8 mouse cellular contexts compared by ENCODE assay signal in genomic region chr17:35274770-35275169, GRCm38 (mm10). TPM values are rescaled to one million over a fixed set of nuclear protein-coding genes. Genes with fewer than 3 reads are reported as not detected.
DNase-seq lines count a peak whose midpoint lies in the region; ATAC-seq lines count a peak whose summit lies in the region.

No protein-coding gene starts in this region.

- no peaks in the 10 kb centered on the region for H3K36me3 ChIP-seq in embryonic facial prominence, embryonic 11.5 days (replicated peaks; ENCODE audit: control insufficient read depth, insufficient read depth, low read depth, low read length)
- no peaks in the 10 kb centered on the region for H3K36me3 ChIP-seq in kidney, embryonic 16.5 days (ENCODE audit: insufficient read depth, low read length)
- no peaks in the 10 kb centered on the region for H3K36me3 ChIP-seq in liver, embryonic 12.5 days

- no peak overlapping the region for H3K4me2 ChIP-seq in embryonic facial prominence, embryonic 11.5 days (ENCODE audit: low read depth, low read length)
- H3K4me2 ChIP-seq in kidney, embryonic 16.5 days (replicated peaks; ENCODE audit: low read depth, low read length) = no peak overlapping the region
- no peak overlapping the region for H3K4me2 ChIP-seq in liver, embryonic 12.5 days

- no peaks in the 10 kb centered on the region for H3K4me1 ChIP-seq in embryonic facial prominence, embryonic 11.5 days (ENCODE audit: control insufficient read depth, insufficient read depth, low read length)
- H3K4me1 ChIP-seq in kidney, embryonic 16.5 days (ENCODE audit: insufficient read depth, low read length) = no peaks in the 10 kb centered on the region
- H3K4me1 ChIP-seq in liver, embryonic 12.5 days = 0 out of 2 replicates have a peak, but pooled peaks cover 3% of the 10 kb centered on the region

- peak; percentile 87 for DNase-seq in A20 (ENCODE audit: low read depth, low spot score)
- DNase-seq in adrenal gland, postnatal 36 days = peak; percentile 90 to 94
- peak; percentile 76 for DNase-seq in embryonic facial prominence, embryonic 11.5 days (ENCODE audit: low spot score)
- DNase-seq in heart, adult 9 months (ENCODE audit: low spot score in 2 of 2) = peak; percentile 84 to 87
- peak; percentile 86 for DNase-seq in naive thymus-derived CD4-positive, alpha-beta T cell, adult 2 months (ENCODE audit: low read depth)
- DNase-seq in spleen, postnatal 36 days (ENCODE audit: low spot score in 2 of 2) = peak; percentile 76 to 84

- 7% methylated on average over 11 of the region's 11 CpGs for WGBS in embryonic facial prominence, embryonic 11.5 days
- WGBS in kidney, embryonic 16.5 days = 7% methylated on average over 11 of the region's 11 CpGs
- 6% methylated on average over 11 of the region's 11 CpGs for WGBS in liver, embryonic 12.5 days (ENCODE audit: insufficient replicate concordance)

- no peaks in the 10 kb centered on the region for H3K27me3 ChIP-seq in embryonic facial prominence, embryonic 11.5 days (ENCODE audit: control insufficient read depth, insufficient read depth, low read length)
- H3K27me3 ChIP-seq in kidney, embryonic 16.5 days (ENCODE audit: insufficient read depth, low read length) = peaks cover 11% of the 10 kb centered on the region
- H3K27me3 ChIP-seq in liver, embryonic 12.5 days (replicated peaks) = peaks cover 35% of the 10 kb centered on the region

- no peak overlapping the region for H3K9ac ChIP-seq in embryonic facial prominence, embryonic 11.5 days (replicated peaks; ENCODE audit: low read length)
- no peak overlapping the region for H3K9ac ChIP-seq in kidney, embryonic 16.5 days (replicated peaks; ENCODE audit: low read length)
- no peak overlapping the region for H3K9ac ChIP-seq in liver, embryonic 12.5 days

- no peak overlapping the region for H3K4me3 ChIP-seq in embryonic facial prominence, embryonic 11.5 days (ENCODE audit: low read depth, low read length)
- no peak overlapping the region for H3K4me3 ChIP-seq in kidney, embryonic 16.5 days (ENCODE audit: low read length)
- no peak overlapping the region for H3K4me3 ChIP-seq in liver, embryonic 12.5 days

- H3K27ac ChIP-seq in embryonic facial prominence, embryonic 11.5 days (replicated peaks; ENCODE audit: low read depth, low read length) = no peak overlapping the region
- no peak overlapping the region for H3K27ac ChIP-seq in kidney, embryonic 16.5 days (ENCODE audit: low read length)
- no peak overlapping the region for H3K27ac ChIP-seq in liver, embryonic 12.5 days

- no peak for ATAC-seq in embryonic facial prominence, embryonic 11.5 days (replicated peaks; ENCODE audit: insufficient number of reproducible peaks, low FRiP score, low TSS enrichment, low read depth)
- peak; percentile 49 for ATAC-seq in kidney, embryonic 16.5 days (ENCODE audit: low FRiP score, low TSS enrichment)
- ATAC-seq in liver, embryonic 12.5 days = peak; percentile 44; the same call in 1 of the 2 replicates

- no peaks in the 10 kb centered on the region for H3K9me3 ChIP-seq in embryonic facial prominence, embryonic 11.5 days (replicated peaks; ENCODE audit: control insufficient read depth, low read length)
- H3K9me3 ChIP-seq in kidney, embryonic 16.5 days (ENCODE audit: low read length) = no peaks in the 10 kb centered on the region; the same call in 1 of the 2 replicates
- H3K9me3 ChIP-seq in liver, embryonic 12.5 days (replicated peaks) = no peaks in the 10 kb centered on the region; the same call in 1 of the 2 replicates

RNA-seq across cellular contexts. Expression of gene H2-D1, which starts 12.2 kb away (rescaled TPM):
- total RNA-seq in adrenal gland, postnatal 36 days (2021) = 100 to 1,000 TPM; 170 to 266 TPM
- 18.8 and 24.0 TPM in 2 replicates for polyA plus RNA-seq in embryonic facial prominence, embryonic 11.5 days (2014; fragmentation: Nextera tagmentation; extraction: Ambion mirVana)
- polyA plus RNA-seq in kidney, embryonic 16.5 days (2015; fragmentation: Nextera tagmentation; extraction: Ambion mirVana) = 73.6 and 87.2 TPM in 2 replicates
- polyA plus RNA-seq in liver, embryonic 12.5 days (2016; fragmentation: Nextera tagmentation; extraction: Ambion mirVana) = 66.8 and 72.5 TPM in 2 replicates

RNA-seq across cellular contexts. Expression of gene Ddx39b, which starts 33.2 kb away (rescaled TPM):
- total RNA-seq in adrenal gland, postnatal 36 days (2021) = 100 to 1,000 TPM; 199 to 225 TPM
- polyA plus RNA-seq in embryonic facial prominence, embryonic 11.5 days (2014; fragmentation: Nextera tagmentation; extraction: Ambion mirVana) = 664 and 669 TPM in 2 replicates
- polyA plus RNA-seq in kidney, embryonic 16.5 days (2015; fragmentation: Nextera tagmentation; extraction: Ambion mirVana) = 553 and 556 TPM in 2 replicates
- polyA plus RNA-seq in liver, embryonic 12.5 days (2016; fragmentation: Nextera tagmentation; extraction: Ambion mirVana) = 258 and 267 TPM in 2 replicates

RNA-seq across cellular contexts. Expression of gene Nfkbil1, which starts 39.2 kb away (rescaled TPM):
- total RNA-seq in adrenal gland, postnatal 36 days (2021) = 10 to 100 TPM; 15.5 to 20.1 TPM
- polyA plus RNA-seq in embryonic facial prominence, embryonic 11.5 days (2014; fragmentation: Nextera tagmentation; extraction: Ambion mirVana) = 3.1 and 4.0 TPM in 2 replicates
- polyA plus RNA-seq in kidney, embryonic 16.5 days (2015; fragmentation: Nextera tagmentation; extraction: Ambion mirVana) = 11.6 TPM in 2 replicates
- polyA plus RNA-seq in liver, embryonic 12.5 days (2016; fragmentation: Nextera tagmentation; extraction: Ambion mirVana) = 5.7 and 6.4 TPM in 2 replicates

RNA-seq across cellular contexts. Expression of gene Atp6v1g2, which starts 41.3 kb away (rescaled TPM):
- total RNA-seq in adrenal gland, postnatal 36 days (2021) = 1 to 10 TPM; 4.8 to 6.7 TPM
- 6.2 and 7.9 TPM in 2 replicates for polyA plus RNA-seq in embryonic facial prominence, embryonic 11.5 days (2014; fragmentation: Nextera tagmentation; extraction: Ambion mirVana)
- 5.8 and 8.5 TPM in 2 replicates for polyA plus RNA-seq in kidney, embryonic 16.5 days (2015; fragmentation: Nextera tagmentation; extraction: Ambion mirVana)
- 1.3 and 1.8 TPM in 2 replicates for polyA plus RNA-seq in liver, embryonic 12.5 days (2016; fragmentation: Nextera tagmentation; extraction: Ambion mirVana)

RNA-seq across cellular contexts. Expression of gene H2-Q1, which starts 45.4 kb away (rescaled TPM):
- total RNA-seq in adrenal gland, postnatal 36 days (2021) = 1 to 10 TPM; 3.3 to 4.5 TPM
- polyA plus RNA-seq in embryonic facial prominence, embryonic 11.5 days (2014; fragmentation: Nextera tagmentation; extraction: Ambion mirVana) = 0.08 TPM in 1 of 2 replicates, not detected in the other
- polyA plus RNA-seq in kidney, embryonic 16.5 days (2015; fragmentation: Nextera tagmentation; extraction: Ambion mirVana) = not detected in 2 replicates
- polyA plus RNA-seq in liver, embryonic 12.5 days (2016; fragmentation: Nextera tagmentation; extraction: Ambion mirVana) = 0.93 and 1.0 TPM in 2 replicates
